8 mouse cellular contexts compared by ENCODE assay signal in genomic region chrX:8271083-8271820, GRCm38 (mm10). TPM values are rescaled to one million over a fixed set of nuclear protein-coding genes. Genes with fewer than 3 reads are reported as not detected.
DNase-seq lines count a peak whose midpoint lies in the region; ATAC-seq lines count a peak whose summit lies in the region.

Slc38a5 (plus strand) TSS chrX:8271133.

- no peak for DNase-seq in frontal cortex, adult 2 months (ENCODE audit: extremely low spot score in 1 of 2, low spot score in 1 of 2)
- DNase-seq in frontal cortex, postnatal 14 days (ENCODE audit: low spot score in 2 of 2) = no peak
- DNase-seq in lung, postnatal 14 days = no peak
- DNase-seq in limb, embryonic 10.5 days (ENCODE audit: low spot score) = no peak
- DNase-seq in MN1 (ENCODE audit: low spot score) = no peak
- no peak for DNase-seq in left cerebral cortex, adult 18-20 months (ENCODE audit: low spot score in 2 of 2)

- H3K27ac ChIP-seq in lung, embryonic 16.5 days (ENCODE audit: low read length) = peak within 1 kb of the TSS; percentile 67
- H3K27ac ChIP-seq in limb, embryonic 10.5 days = no peak within 1 kb of the TSS
- H3K27ac ChIP-seq in neural tube, embryonic 14.5 days (ENCODE audit: low read depth, low read length) = no peak within 1 kb of the TSS

- ATAC-seq in lung, embryonic 16.5 days (ENCODE audit: low read depth) = no peak
- ATAC-seq in neural tube, embryonic 14.5 days (ENCODE audit: low read depth) = no peak

- H3K9me3 ChIP-seq in lung, embryonic 16.5 days (ENCODE audit: control insufficient read depth, low read length) = no peaks in the 10 kb centered on the region
- H3K9me3 ChIP-seq in limb, embryonic 10.5 days (replicated peaks) = no peaks in the 10 kb centered on the region
- H3K9me3 ChIP-seq in neural tube, embryonic 14.5 days (ENCODE audit: control insufficient read depth, low read length) = no peaks in the 10 kb centered on the region

- H3K4me2 ChIP-seq in lung, embryonic 16.5 days (ENCODE audit: low read depth, low read length) = peak within 1 kb of the TSS; percentile 53
- 0 out of 2 replicates have a peak within 1 kb of the TSS, but pooled peaks have one; percentile 18 for H3K4me2 ChIP-seq in neural tube, embryonic 14.5 days (ENCODE audit: low read depth, low read length)

- 17% methylated on average over 11 of the region's 15 CpGs for WGBS in lung, embryonic 16.5 days
- 13% methylated on average over 13 of the region's 15 CpGs for WGBS in limb, embryonic 10.5 days
- 12% methylated on average over 13 of the region's 15 CpGs for WGBS in neural tube, embryonic 14.5 days

- peak within 1 kb of the TSS; percentile 47 for H3K4me3 ChIP-seq in lung, embryonic 16.5 days (ENCODE audit: low read length)
- 0 out of 2 replicates have a peak within 1 kb of the TSS, but pooled peaks have one; percentile 17 for H3K4me3 ChIP-seq in limb, embryonic 10.5 days
- no peak within 1 kb of the TSS for H3K4me3 ChIP-seq in neural tube, embryonic 14.5 days (ENCODE audit: low read depth, low read length)

- peak within 1 kb of the TSS; percentile 62 for H3K9ac ChIP-seq in lung, embryonic 16.5 days (ENCODE audit: low read length)
- H3K9ac ChIP-seq in neural tube, embryonic 14.5 days (replicated peaks; ENCODE audit: low read depth, low read length) = no peak within 1 kb of the TSS

- H3K27me3 ChIP-seq in lung, embryonic 16.5 days (ENCODE audit: control insufficient read depth, insufficient read depth, low read depth, low read length) = no peaks in the 10 kb centered on the region
- H3K27me3 ChIP-seq in limb, embryonic 10.5 days (ENCODE audit: low read depth, poor library complexity, severe bottlenecking) = peaks cover 26% of the 10 kb centered on the region
- no peaks in the 10 kb centered on the region for H3K27me3 ChIP-seq in neural tube, embryonic 14.5 days (ENCODE audit: control insufficient read depth, insufficient read depth, low read length)

- H3K4me1 ChIP-seq in lung, embryonic 16.5 days (replicated peaks; ENCODE audit: control insufficient read depth, insufficient read depth, low read length) = no peaks in the 10 kb centered on the region
- H3K4me1 ChIP-seq in limb, embryonic 10.5 days = no peaks in the 10 kb centered on the region
- H3K4me1 ChIP-seq in neural tube, embryonic 14.5 days (ENCODE audit: control insufficient read depth, insufficient read depth, low read length) = no peaks in the 10 kb centered on the region

- H3K36me3 ChIP-seq in lung, embryonic 16.5 days (ENCODE audit: control insufficient read depth, insufficient read depth, low read length) = no peaks in the 10 kb centered on the region
- H3K36me3 ChIP-seq in limb, embryonic 10.5 days = no peaks in the 10 kb centered on the region
- H3K36me3 ChIP-seq in neural tube, embryonic 14.5 days (ENCODE audit: control insufficient read depth, insufficient read depth, low read length) = no peaks in the 10 kb centered on the region

RNA-seq across cellular contexts. Expression of gene Slc38a5, which starts in this region (rescaled TPM):
- 10.3 and 12.2 TPM in 2 replicates for polyA plus RNA-seq in frontal cortex, adult 2 months (2012; rRNA removed)
- polyA plus RNA-seq in lung, embryonic 16.5 days (2015; fragmentation: Nextera tagmentation; extraction: Ambion mirVana) = 101 and 104 TPM in 2 replicates
- 3.5 and 4.3 TPM in 2 replicates for polyA plus RNA-seq in limb, embryonic 10.5 days (2016; fragmentation: Nextera tagmentation; extraction: Ambion mirVana)
- 24.3 and 40.7 TPM in 2 replicates for polyA plus RNA-seq in neural tube, embryonic 14.5 days (2014; fragmentation: Nextera tagmentation; extraction: Ambion mirVana)
- 1 to 10 TPM; 1.8 to 4.3 TPM for total RNA-seq in left cerebral cortex, adult 18-20 months (2021)
